Mouse (Mus musculus) neural tube, embryonic 10.5 days (tissue): ENCODE results near the gene Cenpu.

Experiments used
- DNase-seq: peaks from one replicate; pipeline ENCODE4 v3.0.0-alpha.2; 2017; ENCODE audit warnings: low spot score; ENCODE audit errors: extremely low spot score

Cenpu gene

DNA sequence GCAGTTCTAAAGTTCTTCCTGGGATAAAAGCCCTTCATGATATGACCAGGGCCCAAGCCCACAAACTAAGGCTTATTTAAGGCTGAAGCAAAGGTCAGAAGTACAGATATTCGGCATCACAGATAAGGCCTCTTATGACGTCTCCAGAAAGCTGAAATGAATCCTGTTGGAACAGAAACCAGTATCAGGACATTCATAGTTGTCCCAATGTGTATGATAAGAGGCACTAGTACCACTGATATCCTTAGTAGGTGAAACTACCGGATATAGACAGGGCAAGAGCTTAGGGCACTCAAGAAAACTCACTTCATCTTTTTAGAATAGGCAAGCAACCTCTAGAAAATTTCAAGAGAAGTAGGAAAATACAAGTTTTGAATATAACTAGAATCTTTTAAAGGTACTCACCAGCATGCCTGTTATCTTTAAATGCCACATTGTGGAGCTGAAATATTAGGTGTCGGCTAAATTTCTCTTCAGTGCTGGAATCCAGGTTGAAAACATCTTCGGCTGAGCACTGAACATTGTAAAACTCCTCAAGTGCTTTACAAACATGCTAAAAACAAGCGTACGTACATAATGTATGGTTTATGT, 47.6 kb downstream of the Cenpu start:
- DNase-seq = no peak

DNA sequence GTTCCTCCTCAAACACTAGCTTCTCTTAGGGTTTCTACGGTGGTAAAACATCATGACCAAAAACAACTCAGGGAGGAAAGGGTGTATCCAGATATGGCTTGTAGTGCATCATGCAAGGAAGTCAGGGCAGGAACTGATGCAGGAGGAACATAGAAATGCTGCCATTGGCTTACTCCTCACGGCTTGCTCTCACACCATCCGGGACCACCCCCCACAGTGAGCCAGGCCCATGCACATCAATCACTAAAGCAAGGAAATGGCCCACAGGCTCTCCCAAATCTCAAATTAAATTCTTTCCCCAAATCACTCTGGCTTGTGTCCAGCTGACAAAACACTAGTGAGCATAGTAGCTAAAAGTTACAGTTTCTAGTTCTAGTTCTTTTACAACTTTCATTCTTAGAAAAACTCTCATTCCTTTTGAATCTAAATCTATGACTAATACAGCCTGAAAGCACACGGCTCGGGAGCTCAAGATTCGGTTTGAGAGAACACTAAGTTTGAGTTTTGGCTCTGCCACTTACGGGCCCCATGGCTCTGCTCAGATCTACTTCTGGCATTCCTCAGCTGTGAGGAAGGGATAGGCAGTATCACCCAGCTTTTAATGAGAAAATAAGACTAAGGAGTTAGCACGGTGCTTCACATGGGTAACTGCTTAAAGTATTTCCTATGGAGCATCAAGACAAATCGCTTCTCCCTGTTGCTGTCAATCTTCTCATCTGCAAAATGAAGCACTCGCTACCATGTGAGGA, 49.3 kb downstream of the Cenpu start:
- peak; percentile 29 for DNase-seq

DNA sequence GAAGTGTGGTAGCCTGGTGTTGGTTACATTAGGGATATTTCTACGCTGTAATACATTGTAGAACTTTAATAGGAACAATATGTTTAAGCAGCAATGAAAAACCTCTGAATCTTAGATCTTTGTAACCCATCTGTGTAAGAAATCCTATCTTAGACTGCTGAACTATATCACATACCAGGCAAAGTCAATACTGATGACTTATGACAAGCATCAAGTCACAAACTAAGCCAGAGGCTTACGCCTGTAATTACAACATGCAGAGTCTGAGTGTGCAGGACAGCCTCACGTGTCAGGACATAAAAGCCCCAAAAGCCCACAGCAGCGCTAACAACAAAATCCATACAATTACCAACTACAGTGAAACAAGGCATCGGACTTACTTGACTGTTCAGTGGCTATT, 51.8 kb downstream of the Cenpu start:
- no peak for DNase-seq

DNA sequence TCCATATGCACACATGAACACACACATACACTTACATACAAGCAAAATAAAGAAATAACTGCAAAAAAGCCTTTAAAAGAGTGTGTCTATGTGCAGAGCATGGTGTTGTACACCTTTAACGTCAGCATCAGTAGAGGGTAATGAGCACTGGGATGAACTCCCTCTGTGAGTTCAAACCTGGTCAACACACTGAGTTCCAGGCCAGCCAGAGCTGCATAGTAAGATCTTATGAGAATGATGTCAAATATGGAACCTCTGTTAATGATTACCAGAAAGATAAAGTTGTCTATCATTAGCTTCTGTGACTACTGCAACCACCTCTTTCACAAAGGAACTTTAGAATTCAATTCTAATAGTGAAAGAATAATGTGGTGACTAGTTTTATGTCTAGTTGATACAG, 55.1 kb downstream of the Cenpu start:
- no peak for DNase-seq

DNA sequence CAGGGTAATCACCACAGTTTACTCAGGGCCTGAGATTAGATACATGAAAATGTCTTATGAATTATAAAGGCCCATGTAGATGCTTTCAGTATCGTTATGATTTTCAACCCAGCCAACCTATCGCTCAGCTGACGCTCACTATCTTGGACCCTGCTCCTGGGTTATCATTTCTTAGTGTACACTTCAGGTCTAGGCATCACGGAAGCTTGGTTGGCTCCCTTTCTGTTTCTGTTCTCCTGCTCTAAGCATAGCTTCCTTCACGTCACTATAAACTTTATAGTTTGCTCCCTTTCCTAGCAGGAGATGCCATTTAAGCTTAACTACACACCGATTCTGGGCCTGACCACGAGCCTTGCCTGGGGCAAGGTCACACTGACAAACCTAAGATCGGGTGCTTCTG, 59.7 kb downstream of the Cenpu start:
- no peak for DNase-seq

DNA sequence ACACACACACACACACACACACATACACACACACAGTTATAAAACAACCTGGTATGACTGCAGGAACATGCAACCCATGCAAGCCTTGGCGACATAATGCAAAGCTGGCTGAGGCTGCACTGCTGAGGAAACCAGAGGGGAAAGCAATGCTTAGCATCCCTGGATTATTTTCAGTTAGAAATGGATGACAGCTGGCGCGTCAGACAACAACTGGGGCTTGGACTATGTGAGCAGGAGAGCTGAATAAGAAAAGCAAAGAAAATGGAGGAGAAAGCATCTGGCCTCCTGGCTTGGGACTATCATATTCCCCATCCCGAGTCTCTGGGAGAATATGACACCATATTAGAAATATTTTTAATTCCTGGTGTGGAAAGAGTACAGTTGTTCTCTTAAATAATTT, 61.1 kb downstream of the Cenpu start:
- no peak for DNase-seq

DNA sequence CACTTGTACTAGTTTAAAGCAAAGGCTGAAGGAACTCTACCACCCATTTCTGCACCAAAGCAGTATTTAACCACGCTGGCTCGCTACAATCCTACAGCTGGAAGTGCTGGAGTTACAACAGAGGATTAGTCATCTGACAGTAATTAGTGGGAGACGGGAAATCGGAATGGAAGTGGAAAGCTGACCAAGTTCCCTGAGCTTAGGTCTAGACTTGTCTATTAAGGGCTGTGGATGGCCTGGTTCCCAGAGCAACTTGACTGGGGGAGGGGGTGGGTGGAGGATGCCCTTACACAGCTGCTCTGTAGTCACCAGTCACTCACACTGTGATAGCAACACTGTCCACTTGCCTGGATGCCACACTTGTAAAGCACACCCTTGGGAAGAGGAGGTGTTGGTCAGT, 61.5 kb downstream of the Cenpu start:
- no peak for DNase-seq

DNA sequence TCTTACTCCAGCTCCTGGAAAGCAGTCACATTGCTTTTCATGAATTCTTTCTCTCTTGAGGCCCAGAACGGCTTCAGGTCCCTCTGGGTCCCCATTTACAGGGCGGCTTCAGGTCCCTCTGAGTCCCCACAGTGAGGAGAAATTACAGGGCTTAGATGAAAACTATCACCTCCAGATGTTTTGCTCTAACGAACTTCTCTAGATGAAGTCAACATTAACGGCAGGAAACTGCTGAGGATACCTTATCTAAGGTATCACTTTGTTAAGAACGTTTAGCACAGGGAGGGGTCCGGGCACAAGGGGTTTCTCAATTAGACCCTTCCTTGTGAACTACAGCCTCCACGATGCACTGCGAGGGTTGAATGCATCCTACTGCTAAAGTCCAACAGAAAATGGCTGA, 64.1 kb downstream of the Cenpu start:
- DNase-seq = no peak

DNA sequence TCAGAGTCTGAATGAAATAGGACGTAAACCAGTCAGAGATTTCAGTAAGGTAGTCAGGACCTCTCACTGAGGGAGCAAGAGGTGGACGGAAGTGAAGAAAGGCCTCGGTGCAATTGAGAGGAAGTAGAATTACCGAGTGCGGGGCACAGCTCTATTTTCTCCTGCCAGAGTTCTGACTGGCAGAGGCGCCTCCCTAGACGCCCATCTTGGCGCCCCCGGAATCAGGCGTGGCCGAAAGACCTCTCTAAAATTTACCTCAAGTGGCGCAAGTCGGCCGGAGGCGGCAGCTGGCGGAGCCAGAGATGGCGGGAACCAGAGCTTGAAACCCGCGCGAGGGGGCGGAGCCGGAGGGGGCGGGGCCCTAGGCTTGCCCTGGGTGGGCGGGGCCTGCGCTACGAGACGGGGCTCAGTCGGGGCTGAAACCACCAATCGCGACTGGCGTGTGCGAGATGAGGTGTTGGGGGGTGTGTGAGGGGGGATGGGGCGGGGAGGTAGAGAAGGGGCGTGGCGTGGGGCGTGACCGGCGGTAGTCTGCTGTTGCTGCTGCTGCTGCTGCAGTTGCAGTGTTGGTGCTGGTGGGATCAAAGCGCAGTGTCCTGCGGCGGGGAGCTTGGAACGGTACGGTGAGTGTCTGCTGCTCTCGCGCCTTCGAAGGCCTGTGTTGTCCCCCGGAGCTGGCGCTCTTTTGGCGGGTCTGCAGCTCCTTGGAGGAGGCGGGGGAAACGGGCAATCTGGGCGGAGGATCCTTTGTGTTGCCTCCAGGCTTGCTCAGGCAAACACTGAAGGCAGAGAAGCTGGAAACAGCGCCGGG, 65.3 kb downstream of the Cenpu start, which contains the start of the genes Primpol and Casp3:
Gene Primpol (minus strand): TSS at position 334 of the 811 bp plus-strand sequence.
Gene Casp3 (plus strand): TSS at position 413 of the 811 bp plus-strand sequence.
- peak; percentile 99 for DNase-seq

DNA sequence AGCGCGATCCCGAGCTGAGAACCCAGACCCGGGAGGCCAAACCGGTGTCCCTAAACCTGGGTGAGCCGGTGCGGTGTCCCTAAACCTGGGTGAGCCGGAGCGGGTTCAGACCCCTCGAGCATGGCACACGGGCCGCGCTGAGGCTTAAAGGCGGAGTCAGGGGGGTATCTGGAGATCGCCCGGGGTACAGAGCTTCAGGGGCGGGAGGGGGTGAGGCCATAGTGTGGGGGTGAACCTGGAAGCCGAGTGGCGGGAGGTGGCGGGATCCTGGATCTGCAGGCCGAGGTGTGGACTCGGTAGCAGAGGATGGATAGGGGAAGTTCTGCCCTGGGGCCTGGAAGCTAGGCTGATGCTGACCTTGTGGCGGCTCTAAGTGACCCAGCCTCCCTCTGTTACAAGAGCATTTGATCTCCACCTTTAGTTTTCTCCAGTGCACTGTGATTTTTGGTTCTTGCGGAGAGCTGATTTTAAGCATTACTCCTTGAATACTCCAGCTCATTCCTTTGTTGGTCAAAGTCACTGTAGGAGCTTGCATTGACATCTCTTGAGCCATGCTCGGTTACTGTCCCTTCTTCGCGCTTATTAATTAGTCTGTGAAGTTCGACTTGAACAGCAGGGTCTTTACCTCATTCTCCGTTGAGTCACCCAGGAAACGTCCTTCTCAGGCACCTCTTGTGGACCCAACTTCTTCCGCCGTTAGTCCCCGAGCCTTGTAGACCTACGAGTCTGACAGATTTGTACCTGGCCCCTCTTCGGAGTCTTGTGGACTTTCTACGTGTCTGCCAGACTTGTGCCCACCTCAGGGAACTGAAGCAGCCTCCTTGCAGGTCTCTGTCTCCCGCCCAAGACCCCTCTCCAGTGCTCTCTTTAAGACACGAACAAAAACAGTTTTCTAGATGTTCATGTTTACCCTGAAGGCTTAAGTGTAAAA, 66.1 kb downstream of the Cenpu start:
- DNase-seq = no peak

DNA sequence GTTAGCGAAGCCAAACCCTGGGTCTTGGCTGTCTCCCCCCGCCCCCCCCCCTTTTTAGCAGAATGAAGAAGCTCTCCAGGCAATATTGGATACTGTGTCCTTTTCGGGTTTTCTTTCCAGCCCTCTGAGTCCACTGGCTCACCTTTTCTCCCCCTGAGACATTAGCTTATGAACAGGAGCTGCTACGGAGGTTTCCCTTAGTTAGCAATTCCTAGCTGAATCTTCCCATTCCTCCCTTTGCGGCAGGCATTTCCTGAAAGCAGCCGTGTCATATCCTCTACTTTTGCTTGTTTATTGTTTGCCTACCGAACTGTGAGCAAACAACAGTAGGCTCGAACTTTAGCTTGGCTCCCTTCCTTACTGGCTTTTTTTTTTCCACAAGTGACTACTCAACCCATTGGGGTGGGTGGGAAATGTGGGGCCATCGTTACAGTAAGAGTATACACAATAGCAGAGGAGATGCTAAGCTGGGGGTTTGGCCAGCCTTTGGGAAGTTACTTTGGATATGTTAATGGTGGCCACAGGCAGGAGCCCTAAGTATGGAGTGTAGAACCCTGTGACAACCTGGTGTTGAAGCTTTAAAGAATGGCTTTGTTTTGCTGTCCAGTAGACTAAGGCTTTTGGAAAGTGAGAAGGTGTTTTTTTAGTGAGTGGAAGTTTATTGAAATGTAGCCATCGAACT, 67.0 kb downstream of the Cenpu start:
- DNase-seq = no peak

DNA sequence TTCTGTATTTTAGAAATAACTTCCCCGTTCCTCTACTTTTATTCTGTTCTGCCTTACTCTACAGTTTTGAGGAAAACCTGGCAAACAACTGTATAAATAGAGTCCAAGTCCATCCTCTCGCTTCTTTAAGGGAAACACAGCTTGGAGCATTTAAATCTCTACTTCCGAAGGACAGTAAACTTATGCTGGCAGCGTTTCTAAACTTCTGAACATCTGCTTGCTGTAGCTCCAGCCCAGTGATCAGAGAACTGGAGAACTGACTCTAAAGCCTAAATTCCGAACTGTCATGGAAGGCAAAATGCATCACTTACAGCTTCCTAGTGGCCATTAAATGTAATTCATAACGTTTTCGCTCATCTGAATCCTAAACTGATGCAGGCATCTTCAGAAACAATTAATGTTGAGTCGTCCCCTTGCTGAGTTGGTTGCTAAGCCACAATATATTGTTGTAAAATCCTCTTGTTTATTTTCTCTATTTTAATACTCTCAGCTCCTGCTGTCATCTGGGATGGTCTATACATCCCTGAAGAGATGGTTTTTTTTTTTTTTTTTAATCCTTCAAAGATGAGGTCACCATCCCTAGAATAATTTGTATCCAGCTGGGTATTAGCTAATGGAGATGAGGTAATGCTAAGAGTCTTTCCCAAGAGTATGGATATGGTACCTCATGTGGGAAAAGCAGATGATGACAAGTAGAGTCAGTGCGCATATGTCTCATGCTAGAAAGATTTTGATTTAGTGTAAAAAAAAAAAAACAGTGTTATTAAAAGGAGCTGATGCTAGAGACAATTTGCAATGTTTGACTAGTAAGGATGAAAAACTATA, 70.8 kb downstream of the Cenpu start:
- no peak for DNase-seq

DNA sequence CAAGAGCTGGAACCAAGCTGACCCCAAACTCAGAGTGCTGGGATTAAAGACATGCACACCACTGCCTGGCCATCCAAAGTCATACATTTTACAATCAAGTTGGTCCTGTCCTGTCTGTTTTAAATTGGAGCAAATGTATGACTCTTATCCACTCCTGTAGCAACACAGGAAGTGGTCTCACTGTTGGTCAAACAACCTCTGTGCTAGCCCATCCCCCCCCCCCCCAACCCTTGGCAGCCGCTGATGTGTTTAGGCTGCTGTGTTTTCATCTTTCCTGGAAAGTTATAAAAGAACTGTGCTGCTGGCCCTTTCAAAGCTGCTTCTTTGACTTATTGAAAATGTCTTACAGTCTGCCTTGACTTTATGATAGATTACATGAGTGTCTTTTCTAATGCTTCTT, 73.3 kb downstream of the Cenpu start:
- DNase-seq = no peak

DNA sequence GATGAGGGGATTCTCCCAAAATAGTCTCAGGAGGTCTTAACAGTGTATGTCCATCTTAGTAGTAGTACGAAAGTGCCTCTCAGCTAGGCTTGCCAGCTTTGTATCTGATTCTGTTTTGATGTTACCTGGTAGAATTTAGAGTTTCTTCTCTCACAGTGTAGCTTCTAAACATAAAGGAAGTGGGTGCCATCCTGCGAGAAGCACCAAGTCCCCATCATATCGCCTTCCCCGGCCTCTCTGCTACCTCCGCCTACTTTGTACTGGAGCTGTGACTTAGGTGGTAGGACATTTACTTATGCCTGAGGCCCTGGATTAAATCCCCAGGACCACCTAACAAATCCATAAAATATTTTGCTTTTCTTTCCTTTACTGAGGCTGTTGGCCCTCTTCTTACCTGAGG, 74.8 kb downstream of the Cenpu start:
- no peak for DNase-seq

DNA sequence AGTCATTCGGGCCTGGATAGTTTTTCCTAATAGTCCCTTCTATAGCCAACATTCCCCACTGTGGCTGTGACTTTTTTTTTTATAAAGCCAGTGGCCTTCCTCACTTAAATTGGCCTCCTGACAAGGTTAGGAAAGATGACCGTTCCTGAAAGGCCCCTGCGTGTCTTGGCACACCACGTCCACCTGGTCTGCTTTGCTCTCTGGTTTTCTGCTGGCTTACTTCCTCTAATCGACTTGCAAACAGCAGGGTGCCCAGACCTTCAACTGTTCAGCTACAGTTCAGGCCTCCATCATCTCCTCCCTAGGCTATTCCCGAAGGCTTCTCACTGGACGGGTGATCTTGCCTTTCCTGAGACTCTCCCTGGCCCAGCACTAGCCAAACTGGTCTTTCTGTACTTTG, 76.1 kb downstream of the Cenpu start:
- DNase-seq = no peak

DNA sequence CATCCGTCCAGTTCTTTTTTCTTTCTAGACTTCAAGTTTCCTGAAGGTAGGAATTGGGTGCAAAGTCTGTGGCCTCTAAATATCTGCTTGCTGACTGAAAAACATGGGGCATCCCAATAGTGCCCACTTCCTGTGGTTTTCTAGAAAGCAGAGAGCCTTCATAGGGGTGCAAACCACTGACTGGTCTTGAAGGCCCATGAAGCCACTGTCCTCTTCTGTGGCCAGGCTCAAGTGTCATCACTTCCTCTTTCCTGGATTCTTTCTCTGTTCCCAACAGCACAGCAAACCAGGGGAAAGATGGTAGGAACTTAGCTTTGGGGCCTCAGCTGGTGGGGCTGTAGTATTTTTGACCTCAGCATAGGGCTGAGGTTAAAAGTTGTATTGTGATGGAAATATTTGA, 76.8 kb downstream of the Cenpu start:
- DNase-seq = no peak
